Mouse (Mus musculus) cerebellum, adult 8-10 months (tissue): ENCODE results near the gene Hand2.

Experiments used
- DNase-seq: peaks from one replicate; pipeline ENCODE4 v3.0.0; 2022

Gene Hand2

DNA sequence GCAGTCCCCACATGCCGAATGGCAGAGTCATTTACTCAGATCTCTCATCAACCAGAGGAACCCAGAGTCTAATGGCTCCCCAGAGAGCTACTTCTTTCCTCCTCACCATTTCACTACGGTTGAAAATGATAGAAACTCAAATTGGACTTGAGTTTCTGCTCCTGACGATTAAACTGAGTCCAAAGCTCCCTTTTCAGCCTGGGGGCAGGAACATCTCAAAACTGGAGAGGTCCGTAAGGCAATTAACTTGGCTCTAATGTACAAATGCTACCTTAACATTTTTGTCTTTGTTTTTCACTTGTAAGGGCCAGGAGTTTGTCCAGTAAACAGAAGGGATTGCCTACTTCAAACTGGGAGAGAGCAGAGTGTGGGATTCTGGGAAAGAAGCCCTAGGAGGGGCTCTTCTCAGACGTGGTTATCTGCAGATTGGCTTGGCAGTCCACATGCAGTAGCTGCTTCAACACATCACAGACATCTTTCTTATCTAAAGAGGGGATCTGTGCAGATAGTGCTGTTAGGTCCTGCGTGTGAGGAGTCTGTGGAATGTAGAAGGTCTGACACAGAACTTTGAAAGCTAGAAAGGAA lies 23.0 kb downstream of the Hand2 start:
- no peak for DNase-seq

DNA sequence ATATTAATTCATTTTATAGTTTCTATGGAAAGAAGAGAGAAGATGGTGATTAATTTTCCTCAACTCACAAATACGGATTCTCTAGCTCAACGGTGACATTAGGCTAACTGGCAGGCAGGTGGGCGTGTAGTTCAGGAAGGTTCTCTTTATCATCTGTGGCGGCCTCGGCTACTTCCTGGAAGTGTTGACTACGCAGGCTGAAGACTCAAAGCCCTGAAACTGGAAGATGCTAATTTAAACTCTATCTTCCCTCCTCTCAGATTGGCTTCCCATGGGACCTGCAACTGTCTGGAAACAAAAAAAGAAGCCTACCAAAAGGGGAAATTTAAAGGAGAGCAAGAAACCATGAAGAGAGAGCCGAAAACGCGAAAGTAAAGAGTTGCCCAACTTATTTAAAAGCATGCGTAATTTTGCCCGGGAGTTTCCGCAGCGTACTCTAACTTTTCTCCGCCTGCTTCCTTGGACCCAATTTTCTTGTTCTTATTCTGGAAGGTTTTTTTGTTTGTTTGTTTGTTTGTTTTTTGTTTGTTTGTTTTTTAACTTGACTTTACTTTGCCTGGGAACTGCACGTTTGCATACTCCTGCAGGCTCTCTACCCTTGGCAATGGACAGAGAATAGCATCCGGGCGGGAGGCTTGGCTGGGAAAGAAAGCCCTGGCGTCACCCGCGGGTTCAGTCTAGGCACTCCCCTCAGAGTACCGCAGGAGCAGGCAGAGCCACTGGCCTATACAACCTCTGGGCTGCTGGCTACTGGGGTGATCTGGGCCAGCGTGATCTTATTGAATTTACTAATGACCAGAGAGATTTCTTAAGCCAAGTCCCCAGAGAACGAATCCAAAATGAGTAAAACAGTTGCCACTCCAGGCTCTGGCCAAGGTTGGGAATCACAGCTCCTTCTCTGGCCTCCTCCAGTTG lies 24.4 kb downstream of the Hand2 start:
- no peak for DNase-seq

DNA sequence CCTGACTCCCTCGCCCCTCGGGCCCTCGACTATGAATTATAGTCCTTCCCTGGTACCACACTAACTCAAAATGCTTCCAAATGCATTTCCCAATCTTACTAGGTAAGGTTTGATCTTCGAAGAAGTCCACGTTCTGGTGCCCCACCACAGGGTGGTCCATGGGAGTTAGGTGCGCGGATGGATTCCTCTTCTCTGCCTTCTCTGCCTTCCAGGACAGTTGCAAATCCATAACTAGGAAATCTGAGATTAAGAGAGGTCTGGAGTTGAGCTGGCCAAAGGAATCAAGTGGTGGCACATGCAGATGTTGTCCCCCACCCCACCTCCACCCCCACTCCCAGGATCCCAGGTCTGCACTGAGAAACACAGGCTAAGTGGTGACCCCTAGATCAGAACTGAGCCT lies 25.6 kb downstream of the Hand2 start:
- no peak for DNase-seq

DNA sequence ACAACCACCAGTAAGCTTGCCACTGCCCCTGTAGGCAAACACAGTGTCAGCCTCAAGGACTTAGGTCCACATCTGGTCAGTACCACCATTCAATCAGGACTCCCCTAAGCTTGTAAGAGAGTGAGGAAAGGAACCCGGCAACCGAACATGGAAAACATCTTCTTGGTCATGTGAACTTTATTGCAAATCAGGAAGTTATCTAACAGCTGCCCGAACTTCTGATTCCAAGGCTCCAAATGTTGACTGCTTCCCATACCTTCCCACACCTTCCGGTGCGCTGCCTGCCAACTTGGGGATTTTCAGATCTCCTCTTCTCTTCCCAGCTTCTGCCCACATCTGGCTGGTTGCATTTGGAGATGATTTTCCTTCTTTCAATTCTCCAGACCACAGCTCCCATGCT lies 26.4 kb downstream of the Hand2 start:
- DNase-seq: no peak

DNA sequence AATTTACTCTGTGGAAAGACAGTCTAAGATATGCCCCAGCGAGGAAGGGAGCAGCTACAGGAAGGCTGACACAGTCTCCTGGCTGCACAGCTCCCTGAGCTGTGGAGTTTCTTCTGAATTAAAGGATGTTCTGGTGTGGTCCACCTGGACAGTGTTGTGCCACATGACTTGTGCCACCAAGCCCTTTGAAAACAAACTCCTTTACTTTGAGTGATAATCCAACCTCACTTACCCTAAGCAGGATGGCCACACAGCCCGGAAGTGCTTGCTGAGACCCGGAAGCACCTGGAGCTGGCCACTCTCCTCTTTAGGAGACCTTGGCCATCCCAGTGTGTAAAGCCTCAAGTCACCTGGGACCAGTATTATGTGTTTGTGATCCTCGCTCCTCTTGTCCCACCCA lies 27.5 kb downstream of the Hand2 start:
- DNase-seq: no peak

DNA sequence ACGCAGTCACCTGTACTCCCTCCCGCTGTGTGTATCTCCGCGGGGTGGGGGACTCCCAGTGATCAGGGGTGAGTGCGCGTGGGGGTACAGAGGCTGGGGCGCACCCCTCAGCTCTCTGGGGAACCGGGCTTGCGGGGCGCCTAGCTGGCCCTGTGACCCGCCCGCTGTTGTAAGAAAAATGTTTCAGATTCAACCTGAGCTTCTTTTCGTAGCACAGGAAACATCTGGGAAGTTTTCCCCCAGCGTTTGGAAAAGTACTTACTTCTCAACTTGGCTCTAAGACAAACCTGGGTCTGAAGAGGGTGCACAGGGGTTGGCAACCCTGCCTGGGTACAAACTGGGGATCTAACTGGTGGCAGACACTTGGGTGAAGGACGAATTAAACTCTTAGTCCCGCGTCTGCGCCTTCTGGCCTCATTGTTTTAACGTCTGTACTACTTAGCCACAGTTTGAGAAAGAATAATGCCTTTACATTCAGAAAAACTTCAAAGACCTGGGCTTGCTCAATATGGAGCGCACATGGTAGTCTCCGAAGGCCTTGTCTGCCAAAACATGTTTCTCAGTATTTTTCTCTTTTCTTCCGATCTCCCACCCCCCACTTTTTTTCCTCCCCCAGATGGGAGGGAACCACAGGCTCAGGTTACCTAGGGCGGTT lies 28.2 kb downstream of the Hand2 start:
- DNase-seq: no peak

DNA sequence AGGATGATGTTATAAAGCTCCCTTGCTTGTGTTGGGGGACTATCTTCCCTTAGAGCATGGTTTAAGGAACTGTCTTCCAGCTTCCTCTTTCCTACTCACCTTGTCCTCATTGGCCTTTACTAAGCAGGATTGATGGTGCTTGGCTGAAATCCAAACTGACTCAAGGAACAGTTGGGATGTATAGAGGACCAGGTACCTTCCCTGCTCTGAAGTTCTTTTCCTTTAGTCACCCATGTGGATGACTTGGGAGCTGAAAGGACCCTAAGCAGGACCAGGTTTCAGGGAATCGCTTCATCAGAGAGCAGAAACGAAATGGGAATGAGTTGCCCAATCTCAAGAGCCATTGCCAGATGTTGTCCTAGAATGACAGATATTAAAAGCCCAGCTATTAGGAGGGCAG lies 31.1 kb downstream of the Hand2 start:
- no peak for DNase-seq

DNA sequence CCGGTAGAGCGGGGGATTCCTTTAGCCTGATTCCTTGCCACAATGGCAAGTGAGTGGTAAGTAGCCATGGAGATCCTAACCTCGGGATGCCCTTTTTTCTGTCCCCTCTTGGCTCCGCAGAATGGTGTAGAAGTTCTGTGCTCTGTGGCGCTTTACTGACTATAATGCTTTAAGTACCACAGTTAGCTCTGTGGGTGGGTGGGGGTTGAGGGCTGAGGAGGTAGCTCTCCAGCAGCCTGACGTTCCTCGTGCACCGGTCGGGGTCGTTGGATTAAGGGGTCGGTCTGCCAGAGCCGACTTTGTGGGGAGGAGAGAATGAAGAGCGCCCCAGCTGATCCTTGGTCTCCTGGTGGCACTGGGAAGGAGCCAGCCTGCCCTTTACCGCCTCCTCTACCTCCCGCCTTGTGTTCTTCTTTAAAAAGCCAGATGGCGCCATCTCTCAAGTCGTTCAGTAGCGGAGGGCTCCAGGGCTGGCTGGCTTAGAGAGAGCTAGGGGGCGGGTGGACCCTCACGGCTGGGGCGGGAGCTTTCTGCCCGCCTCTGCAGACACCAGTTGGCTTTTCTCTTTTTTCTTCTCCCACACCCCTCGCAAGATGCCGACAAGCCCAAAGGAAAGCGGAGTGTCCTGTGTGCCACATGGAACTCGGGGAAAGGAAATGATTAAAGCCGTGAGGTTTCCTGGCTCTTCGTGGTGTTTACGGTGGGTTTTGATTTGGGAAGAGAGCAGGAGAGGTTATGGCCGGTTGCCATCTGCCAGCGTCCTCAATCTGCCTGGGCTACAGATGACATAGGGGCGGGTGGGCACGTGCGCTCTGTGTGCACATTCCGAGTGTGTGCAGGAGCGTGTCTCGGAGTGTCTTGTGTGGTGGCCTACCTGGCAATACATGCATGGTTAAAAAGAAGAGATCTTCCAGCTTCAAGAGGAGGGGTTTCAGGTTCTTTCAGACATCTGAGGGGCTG lies 32.8 kb downstream of the Hand2 start:
- DNase-seq: no peak

DNA sequence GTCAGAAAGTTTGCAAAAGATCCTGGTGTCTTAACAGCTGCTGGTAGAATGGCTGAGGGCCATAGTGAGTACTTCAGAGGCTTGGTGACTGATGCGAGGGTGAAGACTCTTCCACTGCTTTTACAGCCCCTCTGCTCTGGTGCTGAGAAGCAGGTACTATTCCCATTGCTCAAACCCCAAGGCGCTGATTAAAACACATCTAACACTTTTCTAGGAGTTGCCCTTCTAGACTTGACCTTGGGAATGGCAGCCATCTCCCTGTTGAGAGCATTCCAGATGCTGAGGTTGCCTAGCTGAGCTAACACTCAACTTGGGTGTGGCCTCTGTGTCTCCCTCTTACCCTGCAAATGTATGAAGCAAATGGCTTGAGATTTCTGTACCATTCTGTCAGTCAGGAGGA lies 34.1 kb downstream of the Hand2 start:
- no peak for DNase-seq

DNA sequence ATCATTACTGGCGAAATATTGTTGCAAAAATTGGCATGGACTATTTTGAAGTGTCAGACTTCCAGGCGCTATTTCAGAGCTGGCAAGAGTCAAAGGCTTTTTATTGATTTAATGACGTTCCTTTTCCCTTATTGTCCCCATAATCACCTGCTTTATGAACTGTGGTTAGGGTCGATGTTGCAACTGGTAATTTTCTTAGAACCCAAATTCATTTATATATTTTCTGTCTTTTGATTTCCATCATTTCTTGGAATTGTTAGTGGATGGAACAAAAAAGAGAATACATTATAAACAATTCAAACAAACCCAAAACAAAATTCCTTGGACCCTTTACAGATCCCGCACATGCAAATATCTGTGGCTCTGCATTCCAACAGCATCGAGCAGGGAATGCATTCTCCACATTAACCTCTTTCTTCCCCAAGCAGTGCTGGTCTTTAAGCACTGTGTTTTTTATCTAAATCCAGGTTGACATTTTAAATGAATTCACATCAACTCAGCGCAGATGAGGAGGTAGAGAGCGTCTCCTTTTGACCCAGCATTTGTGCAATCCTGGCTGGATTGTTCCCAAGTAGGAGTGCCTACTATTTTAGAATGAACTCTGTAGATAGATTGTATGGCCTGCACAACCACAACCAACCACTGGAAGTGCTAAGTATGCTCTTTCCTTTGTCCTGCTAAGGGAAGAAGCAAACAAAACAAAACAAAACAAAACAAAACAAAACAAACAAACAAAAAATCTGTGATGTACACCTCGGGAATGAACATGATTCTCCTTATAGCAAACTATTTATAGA lies 35.9 kb downstream of the Hand2 start:
- no peak for DNase-seq

DNA sequence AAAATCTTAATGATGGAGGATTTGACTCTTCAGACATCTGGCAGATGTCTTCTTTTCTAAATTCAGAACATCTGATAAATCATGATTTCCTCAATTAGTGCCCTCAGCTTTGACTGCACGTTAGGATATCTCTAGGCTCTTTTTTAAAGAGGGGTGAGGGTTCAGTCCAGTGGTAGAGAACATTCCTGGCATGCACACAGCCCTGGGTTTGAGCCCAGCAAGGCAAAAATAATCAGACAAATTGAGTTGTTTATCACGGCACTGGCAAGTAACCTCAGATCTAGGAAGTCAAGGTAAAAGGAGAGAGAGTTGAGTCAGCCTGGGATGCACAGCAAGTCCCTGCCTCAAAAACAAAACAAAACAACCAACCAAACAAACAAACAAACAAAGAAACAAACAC lies 39.7 kb downstream of the Hand2 start:
- no peak for DNase-seq

DNA sequence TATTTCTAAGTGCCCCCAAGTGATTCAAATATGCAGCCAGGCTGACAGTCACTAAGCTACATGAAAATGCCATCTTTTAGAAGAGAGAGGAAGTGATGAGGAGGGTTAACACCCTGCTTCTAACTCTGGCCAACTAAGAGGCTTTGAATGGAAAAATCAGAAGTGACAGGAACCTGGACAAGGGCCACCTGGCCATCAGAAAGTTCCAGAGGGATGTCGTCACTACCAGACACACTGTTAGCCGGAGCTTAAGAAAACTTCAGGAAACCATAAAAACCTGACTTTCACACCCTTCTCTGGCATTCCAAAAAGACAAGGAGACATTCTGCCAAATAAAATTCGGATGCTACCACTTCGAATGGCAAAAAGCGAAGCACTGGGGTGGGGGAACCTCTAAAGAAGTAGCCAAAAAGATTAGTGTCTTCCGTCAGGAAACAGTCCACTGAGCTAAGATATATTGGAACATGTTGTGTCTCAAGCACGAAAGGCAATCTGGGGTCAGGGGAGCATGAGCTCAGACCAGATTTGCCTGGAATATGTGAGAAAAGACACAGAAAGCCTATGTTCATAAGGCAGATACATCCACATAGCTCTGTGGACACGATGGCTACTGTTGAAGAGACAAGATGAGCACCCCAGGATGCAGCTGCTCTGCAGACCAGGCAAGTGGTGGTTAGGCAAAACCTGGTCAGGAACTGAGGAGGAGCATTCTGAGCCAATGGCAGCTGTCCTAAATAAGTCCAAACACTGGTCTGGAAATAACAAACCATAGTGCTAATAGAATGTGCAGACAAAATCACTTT lies 40.4 kb downstream of the Hand2 start:
- no peak for DNase-seq

DNA sequence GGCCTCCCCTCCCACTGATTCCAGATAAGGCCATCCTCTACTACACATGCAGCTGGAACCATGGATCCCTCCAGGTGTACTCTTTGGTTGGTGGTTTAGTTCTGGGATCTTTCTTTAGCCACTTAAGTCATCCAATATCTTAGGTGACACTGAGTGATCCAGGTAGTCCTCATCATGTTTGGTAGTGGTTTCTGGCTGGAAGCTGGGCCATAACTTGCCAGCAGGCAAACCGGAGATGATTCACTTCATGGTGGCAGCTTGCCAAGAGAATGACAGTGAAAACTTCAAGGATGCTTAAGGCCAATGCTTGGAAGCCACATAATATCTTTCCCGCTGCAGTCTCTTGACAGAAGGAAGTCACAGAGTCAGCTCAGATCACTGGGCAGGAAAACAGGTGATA lies 42.1 kb downstream of the Hand2 start:
- DNase-seq: no peak

DNA sequence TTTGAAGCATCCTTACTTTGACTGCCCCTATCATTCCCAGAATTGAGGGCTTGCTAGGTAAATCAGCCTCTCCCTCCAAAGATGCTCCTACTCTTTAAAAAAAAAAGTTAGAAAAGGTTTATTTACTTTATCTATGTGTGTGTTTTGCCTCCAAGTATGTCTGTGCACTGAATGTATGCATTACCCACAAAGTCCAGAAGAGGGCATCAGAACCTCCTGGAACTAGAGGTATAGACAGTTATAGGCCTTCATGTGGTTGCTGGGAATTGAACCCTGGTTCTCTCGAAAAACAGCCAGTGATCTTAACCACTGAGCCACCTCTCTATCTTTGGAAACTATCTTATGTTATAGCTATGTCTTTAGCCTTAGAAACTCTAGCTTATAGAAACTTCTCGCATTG lies 53.3 kb downstream of the Hand2 start:
- DNase-seq: no peak
